Mouse (Mus musculus): ENCODE measurements around the gene Il6ra. TPM values are rescaled to one million over a fixed set of nuclear protein-coding genes. Genes with fewer than 3 reads are reported as not detected.

Il6ra gene
- polyA plus RNA-seq, 1 experiment from 2014 or later = 0.47 TPM

DNA sequence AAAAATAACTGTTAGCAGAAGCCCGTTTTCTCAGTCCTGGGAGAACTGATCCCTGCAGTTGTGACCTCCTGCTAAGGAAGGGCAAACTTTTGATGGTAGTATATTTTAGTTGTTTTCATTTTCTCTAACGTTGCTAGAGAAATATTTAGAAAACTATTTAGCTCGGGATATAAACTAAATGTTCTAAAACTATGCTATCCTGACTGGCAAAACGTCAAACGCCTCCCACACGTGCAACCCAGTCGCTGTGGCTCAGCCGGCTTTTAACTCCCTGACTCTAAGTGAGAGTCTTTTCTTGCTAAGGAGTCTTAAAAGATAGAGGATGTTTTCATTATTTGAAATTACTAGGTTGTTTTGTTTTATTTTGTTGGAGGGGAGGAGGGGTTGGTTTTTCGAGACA lies 38.0 kb downstream of the Il6ra start:
- no peak overlapping the region for H3K4me3 ChIP-seq
- H3K36me3 ChIP-seq = no peaks in the 10 kb centered on the region
- no peak overlapping the region for H3K4me2 ChIP-seq
- H3K9me3 ChIP-seq (replicated peaks) = peaks cover 6% of the 10 kb centered on the region
- no peak overlapping the region for H3K9ac ChIP-seq
- no peak for ATAC-seq (ENCODE audit: insufficient number of reproducible peaks, low FRiP score)
- 81% methylated on average over 9 of the region's 9 CpGs for WGBS
- H3K27ac ChIP-seq (ENCODE audit: poor library complexity, severe bottlenecking) = no peak overlapping the region
- H3K27me3 ChIP-seq (replicated peaks) = 0 out of 2 replicates have a peak, but pooled peaks cover 5% of the 10 kb centered on the region
- peaks cover 21% of the 10 kb centered on the region for H3K4me1 ChIP-seq (replicated peaks)

DNA sequence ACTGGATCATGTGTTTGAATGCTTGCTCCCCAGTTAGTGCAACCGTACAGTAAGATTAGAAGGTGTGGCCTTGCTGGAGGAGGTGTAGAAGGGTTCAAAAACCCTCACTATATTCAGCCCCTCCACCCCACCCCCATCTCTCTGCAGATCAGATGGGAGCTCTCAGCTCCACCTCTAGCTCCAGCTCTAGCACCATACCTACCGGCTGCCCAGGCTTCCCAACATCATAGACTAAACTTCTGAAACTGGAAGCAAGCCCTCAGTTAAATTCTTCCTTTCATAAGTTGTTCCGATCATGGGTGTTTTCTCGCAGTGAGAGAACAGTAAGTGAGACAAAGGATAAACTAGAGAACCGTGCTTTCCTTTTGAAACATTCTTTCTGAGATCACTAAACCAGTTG lies 38.9 kb downstream of the Il6ra start:
- no peak overlapping the region for H3K9ac ChIP-seq
- WGBS = 87% methylated on average over 5 of the region's 5 CpGs
- no peak overlapping the region for H3K4me2 ChIP-seq
- 0 out of 2 replicates have a peak, but pooled peaks cover 5% of the 10 kb centered on the region for H3K27me3 ChIP-seq (replicated peaks)
- peaks cover 6% of the 10 kb centered on the region for H3K9me3 ChIP-seq (replicated peaks)
- H3K4me3 ChIP-seq = no peak overlapping the region
- no peak for ATAC-seq (ENCODE audit: insufficient number of reproducible peaks, low FRiP score)
- H3K36me3 ChIP-seq = no peaks in the 10 kb centered on the region
- no peak overlapping the region for H3K27ac ChIP-seq (ENCODE audit: poor library complexity, severe bottlenecking)
- peaks cover 26% of the 10 kb centered on the region for H3K4me1 ChIP-seq (replicated peaks)

DNA sequence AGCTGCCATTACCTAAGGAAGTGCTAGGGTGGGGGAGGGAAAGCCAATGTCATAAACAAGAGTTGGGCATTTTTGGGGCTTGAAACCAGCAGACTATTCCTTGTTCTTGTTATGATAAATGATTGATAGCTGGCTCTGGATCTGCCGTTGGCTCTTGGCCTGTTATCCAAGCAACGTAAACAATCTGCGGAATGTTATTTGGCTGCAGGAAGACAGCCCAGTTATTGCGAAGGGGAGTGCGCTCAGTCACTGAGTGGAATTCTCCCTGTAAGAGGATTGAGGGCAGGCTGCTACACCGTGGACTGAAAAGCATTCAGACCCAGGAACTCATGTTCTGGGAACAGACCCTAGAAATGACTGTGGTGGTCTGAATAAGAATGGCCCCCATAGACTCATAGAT lies 40.3 kb downstream of the Il6ra start:
- no peaks in the 10 kb centered on the region for H3K36me3 ChIP-seq
- ATAC-seq (ENCODE audit: insufficient number of reproducible peaks, low FRiP score) = no peak
- H3K4me3 ChIP-seq = no peak overlapping the region
- peaks cover 37% of the 10 kb centered on the region for H3K4me1 ChIP-seq (replicated peaks)
- 0 out of 2 replicates have a peak, but pooled peaks cover 5% of the 10 kb centered on the region for H3K27me3 ChIP-seq (replicated peaks)
- WGBS = 67% methylated on average over 6 of the region's 6 CpGs
- no peak overlapping the region for H3K4me2 ChIP-seq
- H3K27ac ChIP-seq (ENCODE audit: poor library complexity, severe bottlenecking) = no peak overlapping the region
- H3K9me3 ChIP-seq (replicated peaks) = peaks cover 6% of the 10 kb centered on the region
- no peak overlapping the region for H3K9ac ChIP-seq

DNA sequence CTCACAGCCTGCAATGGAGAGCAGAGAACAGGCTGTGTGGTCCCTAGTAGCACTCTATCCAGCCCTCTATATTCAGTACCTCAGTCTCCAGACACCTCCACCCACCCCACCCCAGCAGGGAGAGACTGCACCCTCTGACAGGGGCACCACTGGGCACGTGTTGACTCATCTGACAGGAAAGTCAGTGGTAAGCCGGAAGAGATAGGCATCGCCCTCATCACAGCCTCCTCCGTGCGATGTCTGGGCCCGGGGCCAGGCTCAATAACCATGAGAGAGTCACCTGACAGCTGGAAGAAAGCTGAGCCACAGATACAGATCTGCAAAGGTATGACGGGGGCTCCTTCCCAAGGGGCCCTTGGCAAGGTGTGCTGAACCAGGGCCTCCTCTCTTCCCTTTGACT lies 40.8 kb downstream of the Il6ra start:
- H3K4me2 ChIP-seq = no peak overlapping the region
- 67% methylated on average over 7 of the region's 7 CpGs for WGBS

DNA sequence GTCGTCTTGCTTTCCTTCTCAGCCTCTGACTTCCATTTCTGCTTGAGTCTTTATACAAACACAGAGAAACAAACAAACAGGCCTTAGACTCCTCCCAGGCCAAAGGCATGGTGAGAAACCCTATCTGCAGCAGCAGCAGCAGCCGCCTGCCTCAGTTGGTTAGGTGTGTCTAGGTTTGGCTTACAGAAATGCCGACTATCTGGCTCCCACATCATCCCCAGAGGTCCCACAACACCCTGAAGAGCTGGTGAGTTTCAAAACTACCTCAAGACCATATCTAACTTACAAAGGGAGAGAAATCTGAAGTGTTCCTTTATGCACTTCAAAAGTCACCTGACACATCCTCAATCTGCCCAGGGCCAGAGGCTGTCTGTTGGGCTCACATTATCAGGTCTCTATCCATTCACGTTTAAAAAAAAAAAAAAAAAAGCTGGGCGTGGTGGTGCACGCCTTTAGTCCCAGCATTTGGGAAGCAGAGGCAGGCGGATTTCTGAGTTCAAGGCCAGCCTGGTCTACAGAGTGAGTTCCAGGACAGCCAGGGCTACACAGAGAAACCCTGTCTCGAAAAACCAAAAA lies 41.6 kb downstream of the Il6ra start:
- H3K4me1 ChIP-seq (replicated peaks) = peaks cover 33% of the 10 kb centered on the region
- H3K9ac ChIP-seq = no peak overlapping the region
- ATAC-seq (ENCODE audit: insufficient number of reproducible peaks, low FRiP score) = no peak
- H3K4me2 ChIP-seq = no peak overlapping the region
- WGBS = 66% methylated on average over 8 of the region's 8 CpGs
- H3K27ac ChIP-seq (ENCODE audit: poor library complexity, severe bottlenecking) = no peak overlapping the region
- H3K27me3 ChIP-seq (replicated peaks) = no peaks in the 10 kb centered on the region
- H3K36me3 ChIP-seq = no peaks in the 10 kb centered on the region
- no peak overlapping the region for H3K4me3 ChIP-seq
- peaks cover 6% of the 10 kb centered on the region for H3K9me3 ChIP-seq (replicated peaks)

More for the DNA sequence above, 40.8 kb downstream of the Il6ra start:
- Histone ChIP-seq H3K9me3 (replicated peaks) (peaks cover 6% of the 10 kb centered on the region), H3K27me3 (replicated peaks) (0 out of 2 replicates have a peak, but pooled peaks cover under 1% of the 10 kb centered on the region), H3K4me3 (no peak overlapping the region), H3K27ac (ENCODE audit: poor library complexity, severe bottlenecking) (no peak overlapping the region), H3K4me1 (replicated peaks) (peaks cover 37% of the 10 kb centered on the region), H3K9ac (no peak overlapping the region), H3K36me3 (no peaks in the 10 kb centered on the region)
- no peak for ATAC-seq (ENCODE audit: insufficient number of reproducible peaks, low FRiP score)

DNA sequence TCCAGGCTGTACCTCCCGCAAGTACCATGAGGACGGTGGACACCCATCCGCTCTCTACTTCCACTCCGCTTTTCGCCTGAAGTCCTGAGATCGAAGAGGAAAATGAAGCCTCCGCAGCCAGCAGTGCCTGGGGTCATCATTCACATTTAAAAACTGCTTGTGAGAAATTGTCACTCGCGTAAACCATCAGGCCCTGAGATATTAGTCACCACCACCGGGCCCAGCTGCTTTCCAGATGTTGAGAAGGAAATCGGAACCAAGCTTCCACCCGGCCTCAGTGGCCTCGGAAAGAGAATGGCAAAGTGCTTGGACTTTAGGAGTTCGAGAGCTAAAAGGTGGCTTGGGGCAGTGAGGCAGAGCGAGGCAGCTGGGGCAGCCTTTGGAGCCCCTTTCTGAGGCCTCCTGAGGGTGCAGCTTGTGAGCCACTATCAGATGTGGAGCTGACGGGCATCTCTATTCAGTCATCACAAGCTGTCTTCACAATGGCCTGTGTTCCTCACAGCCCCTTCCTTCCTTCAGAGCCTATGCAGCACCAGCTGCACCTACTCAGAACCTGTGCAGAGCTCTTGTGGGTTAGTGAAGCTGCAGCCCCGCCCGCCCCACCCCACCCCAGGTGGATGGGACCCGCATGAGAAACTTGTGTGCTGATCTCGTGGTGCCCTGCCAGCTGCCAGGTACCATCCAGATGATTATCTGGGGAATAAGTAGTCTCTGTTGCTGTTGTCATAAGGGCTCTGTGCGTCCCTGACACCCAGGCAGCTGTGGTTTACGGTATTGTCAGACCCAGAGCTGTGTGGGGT lies 42.3 kb downstream of the Il6ra start:
- Histone ChIP-seq H3K36me3 (no peaks in the 10 kb centered on the region), H3K4me2 (no peak overlapping the region), H3K4me1 (replicated peaks) (peaks cover 33% of the 10 kb centered on the region), H3K27me3 (replicated peaks) (no peaks in the 10 kb centered on the region), H3K27ac (ENCODE audit: poor library complexity, severe bottlenecking) (no peak overlapping the region), H3K9me3 (replicated peaks) (peaks cover 6% of the 10 kb centered on the region), H3K4me3 (no peak overlapping the region), H3K9ac (no peak overlapping the region)
- 76% methylated on average over 22 of the region's 22 CpGs for WGBS
- no peak for ATAC-seq (ENCODE audit: insufficient number of reproducible peaks, low FRiP score)

DNA sequence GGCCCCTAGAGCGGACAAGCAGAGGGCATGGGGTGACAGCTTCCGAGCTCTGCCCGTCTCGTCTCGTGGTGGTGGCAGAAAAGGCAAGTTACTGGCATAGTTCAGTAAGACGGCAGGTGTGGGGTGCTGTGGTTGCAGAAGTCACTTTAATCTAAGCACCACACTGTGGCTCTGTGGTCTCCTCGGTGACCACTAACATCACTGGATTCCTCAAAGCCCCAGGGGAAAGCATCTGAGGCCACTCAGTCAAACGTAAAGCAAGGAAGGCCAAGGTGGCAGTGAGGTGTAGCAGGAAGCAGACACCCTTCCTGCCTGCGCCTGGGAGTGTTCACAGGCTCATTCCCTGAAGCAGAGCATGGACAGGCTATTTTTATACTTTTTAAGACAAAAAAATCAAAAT lies 43.4 kb downstream of the Il6ra start:
- H3K9ac ChIP-seq = no peak overlapping the region
- no peak for ATAC-seq (ENCODE audit: insufficient number of reproducible peaks, low FRiP score)
- H3K4me1 ChIP-seq (replicated peaks) = peaks cover 41% of the 10 kb centered on the region
- H3K4me2 ChIP-seq = no peak overlapping the region
- peaks cover 6% of the 10 kb centered on the region for H3K9me3 ChIP-seq (replicated peaks)
- H3K36me3 ChIP-seq = no peaks in the 10 kb centered on the region
- H3K27me3 ChIP-seq (replicated peaks) = no peaks in the 10 kb centered on the region
- no peak overlapping the region for H3K4me3 ChIP-seq
- no peak overlapping the region for H3K27ac ChIP-seq (ENCODE audit: poor library complexity, severe bottlenecking)
- WGBS = 61% methylated on average over 9 of the region's 9 CpGs

DNA sequence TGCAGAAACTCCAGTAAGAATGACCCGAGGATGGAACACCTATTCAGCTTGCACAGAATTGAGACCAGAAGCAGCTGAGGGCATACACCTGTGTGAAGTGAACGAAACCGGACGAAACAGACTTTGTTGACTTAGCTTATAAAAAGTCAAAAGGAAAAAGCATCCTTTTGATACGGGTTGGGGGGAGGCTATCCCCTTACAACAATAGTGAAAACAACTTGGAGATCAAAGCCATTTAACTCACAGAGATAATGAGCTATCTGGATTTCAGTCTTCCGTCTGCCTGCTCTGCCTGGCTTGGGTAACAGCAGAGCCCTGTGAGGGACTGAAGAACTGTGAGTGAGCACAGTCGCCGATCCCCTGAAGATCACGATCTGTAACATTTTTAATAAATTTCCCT lies 44.0 kb downstream of the Il6ra start:
- Histone ChIP-seq H3K27me3 (replicated peaks) (no peaks in the 10 kb centered on the region), H3K4me3 (no peak overlapping the region), H3K27ac (ENCODE audit: poor library complexity, severe bottlenecking) (no peak overlapping the region), H3K9me3 (replicated peaks) (peaks cover 6% of the 10 kb centered on the region), H3K9ac (no peak overlapping the region), H3K4me1 (replicated peaks) (peaks cover 41% of the 10 kb centered on the region), H3K36me3 (no peaks in the 10 kb centered on the region), H3K4me2 (peak overlapping the region; percentile 49)
- WGBS = 26% methylated on average over 9 of the region's 9 CpGs
- ATAC-seq (ENCODE audit: insufficient number of reproducible peaks, low FRiP score) = no peak

DNA sequence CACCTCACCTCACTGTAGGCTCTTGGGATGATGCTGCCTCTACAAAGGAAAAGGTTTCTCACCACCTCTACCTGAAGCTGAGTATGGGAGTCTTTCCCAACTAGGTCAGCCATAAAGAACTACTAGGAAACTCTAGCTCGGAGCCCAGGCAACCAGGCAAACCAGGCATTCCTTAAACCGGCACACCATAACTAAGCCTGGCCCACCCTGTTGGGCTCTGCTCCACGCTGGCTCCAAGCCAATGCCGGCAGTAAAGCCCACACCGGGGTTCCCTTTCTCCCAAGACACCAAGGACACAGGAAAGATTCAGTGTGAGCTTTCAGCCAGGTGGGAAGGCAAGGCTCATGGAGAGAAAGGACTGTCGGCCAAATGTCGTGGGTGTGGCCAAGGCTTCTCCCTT lies 44.6 kb downstream of the Il6ra start:
- H3K4me3 ChIP-seq = no peak overlapping the region
- WGBS = 9% methylated on average over 7 of the region's 7 CpGs
- no peak overlapping the region for H3K27ac ChIP-seq (ENCODE audit: poor library complexity, severe bottlenecking)
- peak overlapping the region; percentile 49 for H3K4me2 ChIP-seq
- peaks cover 41% of the 10 kb centered on the region for H3K4me1 ChIP-seq (replicated peaks)
- ATAC-seq (ENCODE audit: insufficient number of reproducible peaks, low FRiP score) = peak; percentile 76; the same call in 1 of the 2 replicates
- peaks cover 6% of the 10 kb centered on the region for H3K9me3 ChIP-seq (replicated peaks)
- no peaks in the 10 kb centered on the region for H3K27me3 ChIP-seq (replicated peaks)
- H3K9ac ChIP-seq = no peak overlapping the region
- no peaks in the 10 kb centered on the region for H3K36me3 ChIP-seq

DNA sequence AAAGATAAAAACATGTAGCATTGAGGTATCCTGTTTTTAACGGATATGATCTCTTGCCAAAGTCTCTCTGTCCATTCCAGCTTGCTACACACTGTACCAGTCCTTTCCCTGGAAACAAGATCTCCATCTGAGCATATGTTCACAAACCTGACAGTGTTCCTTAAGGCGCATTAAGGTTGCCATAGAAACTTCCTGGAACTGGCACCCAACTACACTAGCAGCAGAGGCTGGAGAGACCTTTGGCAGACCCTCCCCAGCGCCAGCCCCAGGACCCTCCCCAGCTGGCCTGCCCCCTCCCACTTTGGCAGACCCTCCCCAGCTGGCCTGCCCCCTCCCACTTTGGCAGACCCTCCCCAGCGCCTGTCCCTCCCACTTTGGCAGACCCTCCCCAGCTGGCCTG lies 45.3 kb downstream of the Il6ra start:
- Histone ChIP-seq H3K27ac (ENCODE audit: poor library complexity, severe bottlenecking) (no peak overlapping the region), H3K9ac (no peak overlapping the region), H3K36me3 (no peaks in the 10 kb centered on the region), H3K4me1 (replicated peaks) (peaks cover 40% of the 10 kb centered on the region), H3K27me3 (replicated peaks) (no peaks in the 10 kb centered on the region), H3K4me3 (no peak overlapping the region), H3K4me2 (no peak overlapping the region), H3K9me3 (replicated peaks) (peaks cover under 1% of the 10 kb centered on the region)
- no peak for ATAC-seq (ENCODE audit: insufficient number of reproducible peaks, low FRiP score)
- 71% methylated on average over 3 of the region's 4 CpGs for WGBS

DNA sequence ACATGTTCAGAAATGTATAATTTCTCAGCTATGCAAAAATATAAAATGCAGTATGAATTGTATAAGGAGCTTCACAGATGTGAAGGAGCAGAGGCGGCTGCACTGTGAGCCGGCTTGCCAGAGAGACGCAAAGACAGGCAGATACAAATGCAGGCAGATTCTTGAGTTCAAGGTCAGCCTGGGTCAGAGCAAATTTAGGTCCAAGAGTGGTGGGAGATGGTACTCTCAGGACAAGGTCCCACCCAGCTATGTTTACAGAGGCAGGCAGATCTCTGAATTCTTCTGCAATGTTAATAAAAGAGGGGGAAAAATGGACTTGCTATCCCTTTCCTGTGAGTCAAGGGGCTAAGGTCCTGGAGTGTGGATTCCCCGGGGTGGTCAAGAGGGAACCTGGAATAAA lies 47.2 kb downstream of the Il6ra start:
- no peak for ATAC-seq (ENCODE audit: insufficient number of reproducible peaks, low FRiP score)
- WGBS = 71% methylated on average over 4 of the region's 4 CpGs
- peaks cover 37% of the 10 kb centered on the region for H3K4me1 ChIP-seq (replicated peaks)
- H3K9ac ChIP-seq = no peak overlapping the region
- no peaks in the 10 kb centered on the region for H3K27me3 ChIP-seq (replicated peaks)
- H3K36me3 ChIP-seq = no peaks in the 10 kb centered on the region
- no peaks in the 10 kb centered on the region for H3K9me3 ChIP-seq (replicated peaks)
- no peak overlapping the region for H3K4me3 ChIP-seq
- H3K27ac ChIP-seq (ENCODE audit: poor library complexity, severe bottlenecking) = no peak overlapping the region
- H3K4me2 ChIP-seq = no peak overlapping the region

Measured in heart, embryonic 12.5 days (tissue).